Mouse (Mus musculus): ENCODE measurements around the gene Tbx10. TPM values are rescaled to one million over a fixed set of nuclear protein-coding genes. Genes with fewer than 3 reads are reported as not detected.

The Tbx10 gene
- total and polyA plus RNA-seq, 2 experiments from 2014 or later = not detected

DNA sequence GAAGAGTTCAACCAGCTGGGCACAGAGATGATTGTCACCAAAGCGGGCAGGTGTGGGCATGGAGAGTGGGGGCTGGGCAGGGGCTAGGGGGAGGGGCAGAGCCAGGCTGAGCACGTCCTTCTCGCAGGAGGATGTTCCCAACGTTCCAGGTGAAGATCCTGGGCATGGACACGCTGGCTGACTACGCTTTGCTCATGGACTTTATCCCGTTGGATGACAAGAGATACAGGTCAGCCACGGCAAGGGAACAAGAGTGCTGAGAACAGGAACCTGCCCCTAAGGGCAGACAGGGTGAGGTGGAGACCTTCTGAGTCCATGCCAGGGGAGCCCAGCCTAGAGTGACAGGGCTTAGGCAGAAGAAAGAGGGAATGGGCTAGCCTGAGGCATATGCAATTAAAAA lies 4.2 kb downstream of the Tbx10 start:
- Histone ChIP-seq H3K4me2 (ENCODE audit: low read depth, low read length, poor library complexity, severe bottlenecking) (no peak overlapping the region), H3K27ac (ENCODE audit: low read depth, low read length) (no peak overlapping the region), H3K4me3 (ENCODE audit: low read depth, low read length) (no peak overlapping the region), H3K9ac (replicated peaks; ENCODE audit: low read length, poor library complexity, severe bottlenecking) (no peak overlapping the region), H3K4me1 (ENCODE audit: insufficient read depth, low read length) (peaks cover 7% of the 10 kb centered on the region; the same call in 1 of the 2 replicates), H3K36me3 (ENCODE audit: insufficient read depth, low read length) (no peaks in the 10 kb centered on the region), H3K27me3 (ENCODE audit: insufficient read depth, low read length) (no peaks in the 10 kb centered on the region), H3K9me3 (ENCODE audit: low read length) (no peaks in the 10 kb centered on the region)
- TF ChIP-seq CTCF (IDR thresholded peaks at IDR 0.05) = no peak
- no peak for DNase-seq (ENCODE audit: low spot score)
- 78% methylated on average over 8 of the region's 8 CpGs for WGBS
- no peak for ATAC-seq (ENCODE audit: low FRiP score)

DNA sequence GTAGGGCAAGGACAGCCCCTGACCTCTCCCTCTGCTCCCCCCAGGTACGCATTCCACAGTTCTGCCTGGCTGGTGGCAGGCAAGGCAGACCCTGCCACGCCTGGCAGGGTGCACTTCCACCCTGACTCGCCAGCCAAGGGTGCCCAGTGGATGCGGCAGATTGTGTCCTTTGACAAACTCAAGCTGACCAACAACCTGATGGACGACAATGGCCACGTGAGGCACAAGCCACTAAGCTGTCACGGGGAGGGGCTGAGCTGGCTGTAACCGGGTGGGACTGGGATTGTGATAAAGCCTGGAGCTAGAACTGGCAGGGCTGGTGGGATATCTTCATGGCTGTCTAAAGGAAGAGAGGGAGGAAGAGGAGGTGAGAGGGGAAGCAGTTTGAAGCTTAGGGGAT lies 4.7 kb downstream of the Tbx10 start:
- peaks cover 7% of the 10 kb centered on the region; the same call in 1 of the 2 replicates for H3K4me1 ChIP-seq (ENCODE audit: insufficient read depth, low read length)
- H3K4me2 ChIP-seq (ENCODE audit: low read depth, low read length, poor library complexity, severe bottlenecking) = no peak overlapping the region
- no peak overlapping the region for H3K4me3 ChIP-seq (ENCODE audit: low read depth, low read length)
- no peak overlapping the region for H3K27ac ChIP-seq (ENCODE audit: low read depth, low read length)
- H3K36me3 ChIP-seq (ENCODE audit: insufficient read depth, low read length) = no peaks in the 10 kb centered on the region
- no peaks in the 10 kb centered on the region for H3K27me3 ChIP-seq (ENCODE audit: insufficient read depth, low read length)
- no peak overlapping the region for H3K9ac ChIP-seq (replicated peaks; ENCODE audit: low read length, poor library complexity, severe bottlenecking)
- ATAC-seq (ENCODE audit: low FRiP score) (no peak), DNase-seq (ENCODE audit: low spot score) (no peak)
- WGBS = 59% methylated on average over 8 of the region's 8 CpGs
- TF ChIP-seq CTCF (IDR thresholded peaks at IDR 0.05) = no peak
- no peaks in the 10 kb centered on the region for H3K9me3 ChIP-seq (ENCODE audit: low read length)

DNA sequence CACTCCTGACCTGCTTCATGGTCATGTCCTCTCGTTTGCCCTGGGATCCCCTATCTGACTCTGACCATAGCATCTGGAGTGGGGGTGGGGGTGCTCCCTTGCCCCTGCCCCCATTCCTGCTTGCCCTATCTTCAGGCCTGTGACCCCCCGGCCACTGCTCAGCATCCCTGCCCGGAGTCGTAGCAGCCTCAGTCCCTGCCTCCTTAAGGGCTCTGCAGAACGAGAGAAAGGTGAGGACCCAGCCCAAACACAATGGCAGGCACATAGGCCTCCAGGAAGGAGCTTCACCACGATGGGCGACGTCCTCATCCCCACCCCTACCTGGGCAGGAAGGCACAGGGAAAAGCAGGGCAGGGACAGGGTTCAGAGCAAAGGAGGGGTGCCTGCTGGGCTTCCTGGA lies 5.8 kb downstream of the Tbx10 start:
- ATAC-seq (ENCODE audit: low FRiP score) = no peak
- 74% methylated on average over 8 of the region's 8 CpGs for WGBS
- Histone ChIP-seq H3K27me3 (ENCODE audit: insufficient read depth, low read length) (no peaks in the 10 kb centered on the region), H3K4me2 (ENCODE audit: low read depth, low read length, poor library complexity, severe bottlenecking) (no peak overlapping the region), H3K36me3 (ENCODE audit: insufficient read depth, low read length) (no peaks in the 10 kb centered on the region), H3K4me1 (ENCODE audit: insufficient read depth, low read length) (peaks cover 7% of the 10 kb centered on the region; the same call in 1 of the 2 replicates), H3K9ac (replicated peaks; ENCODE audit: low read length, poor library complexity, severe bottlenecking) (no peak overlapping the region), H3K9me3 (ENCODE audit: low read length) (no peaks in the 10 kb centered on the region), H3K27ac (ENCODE audit: low read depth, low read length) (no peak overlapping the region), H3K4me3 (ENCODE audit: low read depth, low read length) (no peak overlapping the region)
- no peak for TF ChIP-seq CTCF (IDR thresholded peaks at IDR 0.05)
- DNase-seq (ENCODE audit: low spot score) = no peak

DNA sequence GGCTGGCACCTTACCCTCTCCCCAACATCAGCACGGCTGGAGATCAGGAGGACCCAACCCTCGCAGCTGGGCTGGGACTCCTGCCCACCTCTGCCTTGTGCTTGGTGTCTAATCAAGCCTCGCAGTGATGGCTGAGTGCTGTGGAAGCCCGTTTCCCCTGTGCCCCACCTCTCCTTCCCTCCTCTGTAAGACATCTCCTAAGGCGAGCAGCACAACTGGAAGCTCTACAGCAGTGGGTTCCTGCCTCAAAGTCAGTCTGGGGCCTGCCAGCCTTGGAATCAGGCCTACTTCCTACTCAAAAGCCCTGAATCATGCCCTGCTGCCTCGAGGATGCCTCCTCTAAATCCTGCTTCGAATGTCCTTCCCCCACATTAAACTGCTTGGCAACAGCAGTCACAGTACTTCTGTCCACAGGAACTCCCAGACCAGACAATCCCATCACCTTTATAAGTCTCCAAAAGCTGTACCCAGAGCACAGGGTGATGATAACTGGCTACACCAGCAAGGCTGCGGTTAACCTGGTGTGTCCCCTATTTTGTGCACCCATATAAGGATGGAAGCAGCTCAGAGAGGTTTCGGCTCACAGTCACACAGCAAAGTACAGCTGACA lies 6.7 kb downstream of the Tbx10 start:
- Histone ChIP-seq H3K9ac (replicated peaks; ENCODE audit: low read length, poor library complexity, severe bottlenecking) (no peak overlapping the region), H3K36me3 (ENCODE audit: insufficient read depth, low read length) (no peaks in the 10 kb centered on the region), H3K27ac (ENCODE audit: low read depth, low read length) (no peak overlapping the region), H3K9me3 (ENCODE audit: low read length) (no peaks in the 10 kb centered on the region), H3K4me3 (ENCODE audit: low read depth, low read length) (peak overlapping the region; percentile 56; the same call in 1 of the 2 replicates), H3K27me3 (ENCODE audit: insufficient read depth, low read length) (no peaks in the 10 kb centered on the region), H3K4me1 (ENCODE audit: insufficient read depth, low read length) (peaks cover 7% of the 10 kb centered on the region; the same call in 1 of the 2 replicates), H3K4me2 (ENCODE audit: low read depth, low read length, poor library complexity, severe bottlenecking) (peak overlapping the region; percentile 64)
- DNase-seq (ENCODE audit: low spot score) (no peak), ATAC-seq (ENCODE audit: low FRiP score) (no peak)
- 82% methylated on average over 9 of the region's 9 CpGs for WGBS
- no peak for TF ChIP-seq CTCF (IDR thresholded peaks at IDR 0.05)

DNA sequence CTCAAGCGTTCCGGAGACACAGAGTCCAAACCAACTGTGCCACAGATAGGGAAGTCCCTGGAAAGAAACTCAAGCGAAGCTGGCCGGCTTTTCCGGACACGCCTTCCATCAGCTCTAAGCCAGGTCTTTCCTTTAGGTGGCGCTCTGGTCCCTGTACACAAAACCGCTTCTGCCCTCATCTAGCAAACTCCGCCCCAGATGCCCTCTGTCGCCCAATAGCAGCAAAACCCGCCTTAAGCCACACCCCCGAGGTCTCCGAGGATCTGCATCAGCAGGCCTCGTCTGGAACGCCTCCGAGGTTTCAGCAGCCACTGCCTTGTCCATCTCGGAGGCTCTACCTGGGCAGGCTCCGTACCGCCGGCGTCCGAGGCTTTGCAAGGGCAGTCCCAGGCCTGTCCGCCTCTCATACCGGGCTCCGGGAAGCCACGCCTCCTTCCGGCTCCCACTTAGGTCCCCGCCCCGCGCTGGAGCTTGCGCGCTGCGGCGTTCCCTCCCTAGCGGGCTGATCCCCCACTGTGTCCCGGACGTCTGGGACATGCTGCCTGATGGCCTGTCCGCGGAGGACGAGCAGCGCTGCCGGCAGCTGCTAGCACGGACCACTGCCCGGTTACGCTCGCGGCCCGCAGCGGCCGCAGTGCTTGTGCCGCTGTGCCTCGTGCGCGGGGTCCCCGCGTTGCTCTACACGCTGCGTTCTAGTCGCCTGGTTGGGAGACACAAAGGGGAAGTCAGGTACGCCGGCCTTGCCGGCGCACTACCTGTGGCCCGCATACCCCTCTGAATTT lies 7.8 kb downstream of the Tbx10 start, which contains the start of the genes Nudt8 and Gm49405:
TSS of gene Nudt8 (plus strand) at position 462 of the 782 bp plus-strand sequence.
TSS of gene Gm49405 (plus strand) at position 508 of the 782 bp plus-strand sequence.
- peak; percentile 98 for DNase-seq (ENCODE audit: low spot score)
- H3K4me2 ChIP-seq (ENCODE audit: low read depth, low read length, poor library complexity, severe bottlenecking) = peak within 1 kb of the TSS; percentile 64
- no peaks in the 10 kb centered on the region for H3K9me3 ChIP-seq (ENCODE audit: low read length)
- H3K4me3 ChIP-seq (ENCODE audit: low read depth, low read length) = peak within 1 kb of the TSS; percentile 56
- ATAC-seq (ENCODE audit: low FRiP score) = peak; percentile 88
- WGBS = under 1% methylated on average over 64 of the region's 64 CpGs
- TF ChIP-seq CTCF (IDR thresholded peaks at IDR 0.05) = peak; percentile 88
- peaks cover 7% of the 10 kb centered on the region; the same call in 1 of the 2 replicates for H3K4me1 ChIP-seq (ENCODE audit: insufficient read depth, low read length)
- H3K9ac ChIP-seq (replicated peaks; ENCODE audit: low read length, poor library complexity, severe bottlenecking) = peak within 1 kb of the TSS; percentile 90
- peak within 1 kb of the TSS; percentile 93 for H3K27ac ChIP-seq (ENCODE audit: low read depth, low read length)
- no peaks in the 10 kb centered on the region for H3K36me3 ChIP-seq (ENCODE audit: insufficient read depth, low read length)
- no peaks in the 10 kb centered on the region for H3K27me3 ChIP-seq (ENCODE audit: insufficient read depth, low read length)
